Mouse (Mus musculus) kidney, adult 2 months (tissue): ENCODE measurements around the gene Taf3. TPM values are rescaled to one million over a fixed set of nuclear protein-coding genes. Genes with fewer than 3 reads are reported as not detected.

Experiments used
- DNase-seq: peaks from one replicate; pipeline ENCODE4 v3.0.0; 2021
- H3K27ac ChIP-seq: fragments of 200-500 bp; 2 replicates; pipeline ENCODE4 v1.5.1; 2012; ENCODE audit warnings: low read depth, low read length, control low read depth, inconsistent platforms; ENCODE audit not compliant: insufficient read depth
- H3K27me3 ChIP-seq: fragments of 200-500 bp; replicated peaks from 2 replicates; pipeline ENCODE4 v1.6.1; 2012; ENCODE audit warnings: mild to moderate bottlenecking, moderate library complexity, low read length, inconsistent platforms; ENCODE audit not compliant: control insufficient read depth, insufficient read depth
- H3K36me3 ChIP-seq: fragments of 200-500 bp; 2 replicates; pipeline ENCODE4 v1.6.1; 2012; ENCODE audit warnings: mild to moderate bottlenecking, moderate library complexity, low read length, inconsistent platforms; ENCODE audit not compliant: control insufficient read depth, insufficient read depth
- H3K4me1 ChIP-seq: fragments of 200-500 bp; 2 replicates; pipeline ENCODE4 v1.6.1; 2011; ENCODE audit warnings: low read length; ENCODE audit not compliant: control insufficient read depth, insufficient read depth
- H3K4me3 ChIP-seq: fragments of 200-500 bp; 2 replicates; pipeline ENCODE4 v1.5.1; 2011; ENCODE audit warnings: mild to moderate bottlenecking, low read depth, low read length, control low read depth; ENCODE audit not compliant: insufficient read depth
- CTCF ChIP-seq: fragments of 200-500 bp; conservative IDR thresholded peaks from 2 replicates; pipeline ENCODE4 v1.5.1; 2011; ENCODE audit warnings: low read depth, mild to moderate bottlenecking, control low read depth, low read length, moderate library complexity, mixed read lengths; ENCODE audit not compliant: insufficient read depth, insufficient read length
- POLR2A ChIP-seq: fragments of 200-500 bp; IDR thresholded peaks from one replicate; pipeline ENCODE4 v1.6.1; 2011; ENCODE audit warnings: low read depth, low read length, control low read depth
- WGBS: fragments of 180-500 bp; shearing (Covaris S2); methylation state at CpG from one replicate; pipeline ENCODE4 v1.1.7; 2018; 5-methylcytosine and 5-hydroxymethylcytosine counted together
- polyA plus RNA-seq: library from polyadenylated mRNA; depleted of rRNA; stranded (reverse); fragments of >200 nt; gene quantifications from 2 replicates; pipeline ENCODE4 v1.2.3, GENCODE M21; 2012

Taf3 gene
- polyA plus RNA-seq, 1 experiment, result 6.5 TPM

- Histone ChIP-seq H3K4me1 (no peaks in the 10 kb centered on the region), H3K36me3 (no peaks in the 10 kb centered on the region), H3K27ac (no peak overlapping the region), H3K27me3 (no peaks in the 10 kb centered on the region), H3K4me3 (no peak overlapping the region)
- 82% methylated on average over 10 of the region's 10 CpGs for WGBS
- TF ChIP-seq POLR2A (no peak), CTCF (no peak)
- no peak for DNase-seq
These were observed 33.3 kb downstream of the Taf3 start for GRCm38 (mm10) chr2:10014951-10015635.

- 43% methylated on average over 7 of the region's 7 CpGs for whole genome bisulfite sequencing
- H3K4me1 ChIP-seq, result no peaks in the 10 kb centered on the region
- no peak overlapping the region for H3K27ac ChIP-seq
- no peaks in the 10 kb centered on the region for H3K27me3 ChIP-seq
- peak; percentile 50 for DNase-seq
- TF ChIP-seq CTCF (peak; percentile 29; the same call in 1 of the 2 replicates), POLR2A (no peak)
- no peak overlapping the region for H3K4me3 ChIP-seq
- H3K36me3 ChIP-seq, result no peaks in the 10 kb centered on the region
These were observed 38.0 kb downstream of the Taf3 start for GRCm38 (mm10) chr2:10010263-10010909.

GRCm38 (mm10) chr2:10009671-10010254 is 38.6 kb downstream of the Taf3 start:
- no peaks in the 10 kb centered on the region for H3K4me1 ChIP-seq
- H3K27me3 ChIP-seq, result no peaks in the 10 kb centered on the region
- H3K27ac ChIP-seq, result no peak overlapping the region; the same call in 1 of the 2 replicates
- TF ChIP-seq CTCF (no peak), POLR2A (no peak)
- H3K4me3 ChIP-seq, result no peak overlapping the region
- WGBS, result 69% methylated on average over 13 of the region's 13 CpGs
- H3K36me3 ChIP-seq, result no peaks in the 10 kb centered on the region
- DNase-seq, result no peak

GRCm38 (mm10) chr2:10008593-10008992 is 39.8 kb downstream of the Taf3 start:
- 84% methylated on average over 4 of the region's 4 CpGs for WGBS

GRCm38 (mm10) chr2:10004960-10005621 is 43.3 kb downstream of the Taf3 start:
- DNase-seq, result peak; percentile 55
- Histone ChIP-seq H3K4me1 (0 out of 2 replicates have a peak, but pooled peaks cover 2% of the 10 kb centered on the region), H3K4me3 (no peak overlapping the region), H3K27ac (peak overlapping the region; percentile 51), H3K36me3 (no peaks in the 10 kb centered on the region), H3K27me3 (no peaks in the 10 kb centered on the region)
- WGBS, result 72% methylated on average over 8 of the region's 8 CpGs
- TF ChIP-seq POLR2A, result no peak
- no peak for TF ChIP-seq CTCF

More at GRCm38 (mm10) chr2:10008593-10008992, 39.8 kb downstream of the Taf3 start:
- H3K4me1 ChIP-seq, result no peaks in the 10 kb centered on the region
- H3K27me3 ChIP-seq, result no peaks in the 10 kb centered on the region
- H3K36me3 ChIP-seq, result no peaks in the 10 kb centered on the region
- TF ChIP-seq CTCF, result no peak
- H3K27ac ChIP-seq, result no peak overlapping the region
- no peak for DNase-seq
- H3K4me3 ChIP-seq, result no peak overlapping the region

GRCm38 (mm10) chr2:10003358-10003757 is 45.0 kb downstream of the Taf3 start:
- no peak overlapping the region for H3K4me3 ChIP-seq
- DNase-seq, result peak; percentile 49
- H3K36me3 ChIP-seq, result no peaks in the 10 kb centered on the region
- 0 out of 2 replicates have a peak, but pooled peaks cover 2% of the 10 kb centered on the region for H3K4me1 ChIP-seq
- H3K27ac ChIP-seq, result no peak overlapping the region
- TF ChIP-seq POLR2A (no peak), CTCF (no peak)
- WGBS, result 69% methylated on average over 5 of the region's 5 CpGs
- H3K27me3 ChIP-seq, result no peaks in the 10 kb centered on the region
